8 mouse cellular contexts compared by ENCODE assay signal in the genomic region with DNA sequence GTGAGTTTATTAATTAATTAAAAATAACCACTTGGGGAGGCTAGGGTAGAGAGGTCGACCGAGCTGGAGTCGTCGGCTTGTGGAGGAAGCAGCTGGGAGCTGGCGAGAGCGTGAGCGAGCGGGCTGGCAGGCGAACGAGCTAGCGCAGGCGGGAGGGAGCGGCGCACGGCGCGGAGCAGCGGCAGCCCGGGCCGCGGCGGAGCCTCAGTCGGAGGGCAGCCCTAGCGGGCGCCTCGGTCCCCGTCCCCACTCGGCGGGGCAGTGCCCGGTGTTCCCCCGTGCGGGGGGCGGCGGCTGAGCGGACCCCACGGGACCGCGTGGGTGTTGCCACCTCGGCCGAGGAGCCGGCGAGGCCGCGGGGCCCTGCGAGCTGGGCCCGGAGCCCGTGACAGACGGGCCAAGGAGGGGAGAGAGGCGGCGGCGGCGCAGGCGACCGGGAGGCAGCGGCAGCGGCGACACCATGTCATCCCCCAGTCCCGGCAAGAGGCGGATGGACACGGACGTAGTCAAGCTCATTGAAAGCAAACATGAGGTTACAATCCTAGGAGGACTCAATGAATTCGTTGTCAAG.
DNase-seq lines count a peak whose midpoint lies in the region; ATAC-seq lines count a peak whose summit lies in the region.
"Not testable (repeated sequence)": the region's sequence is repeated elsewhere in the genome, so short reads cannot be mapped to it uniquely, and the experiment has no call there.

No protein-coding gene starts in this region.

- DNase-seq in adrenal gland, postnatal 10 days = peak; percentile 52
- DNase-seq in embryo, embryonic 9.5 days (ENCODE audit: extremely low spot score) = peak; percentile 45
- DNase-seq in gastrocnemius, postnatal 14 days = peak; percentile 20
- peak; percentile 20 to 47 for DNase-seq in layer of hippocampus, postnatal 14 days (ENCODE audit: low spot score in 2 of 2)
- DNase-seq in testis, postnatal 10 days (ENCODE audit: low spot score) = peak; percentile 36

- under 1% methylated on average over 50 of the region's 62 CpGs for WGBS in hindbrain, embryonic 15.5 days
- 1% methylated on average over 42 of the region's 62 CpGs for WGBS in liver, embryonic 16.5 days (ENCODE audit: insufficient replicate concordance)
- under 1% methylated on average over 62 of the region's 62 CpGs for WGBS in neural tube, embryonic 12.5 days

- H3K9me3 ChIP-seq in hindbrain, embryonic 15.5 days; liver, embryonic 16.5 days (replicated peaks; ENCODE audit: control insufficient read depth, low read length); neural tube, embryonic 12.5 days: not testable (repeated sequence)

- ATAC-seq in hindbrain, embryonic 15.5 days (ENCODE audit: low FRiP score, low read depth) = peak; percentile 94
- peak; percentile 81 for ATAC-seq in liver, embryonic 16.5 days (ENCODE audit: low read depth)
- peak; percentile 93 for ATAC-seq in neural tube, embryonic 12.5 days (ENCODE audit: low FRiP score, low read depth)

- peak overlapping the region; percentile 53 for H3K9ac ChIP-seq in hindbrain, embryonic 15.5 days
- H3K9ac ChIP-seq in liver, embryonic 16.5 days (ENCODE audit: low read depth, low read length) = not testable (repeated sequence)
- peak overlapping the region; percentile 67 for H3K9ac ChIP-seq in neural tube, embryonic 12.5 days

- peak overlapping the region; percentile 47 for H3K4me3 ChIP-seq in hindbrain, embryonic 15.5 days
- H3K4me3 ChIP-seq in liver, embryonic 16.5 days (ENCODE audit: low read depth, low read length) = peak overlapping the region; percentile 43
- H3K4me3 ChIP-seq in neural tube, embryonic 12.5 days = peak overlapping the region; percentile 44

- peak overlapping the region; percentile 79 for H3K27ac ChIP-seq in hindbrain, embryonic 15.5 days (replicated peaks)
- not testable (repeated sequence) for H3K27ac ChIP-seq in liver, embryonic 16.5 days (ENCODE audit: low read length); neural tube, embryonic 12.5 days

- intact Hi-C loops in gastrocnemius, postnatal 14 days (cut with DNase I; ENCODE audit: low total_unique reads) = not testable (repeated sequence)

- H3K27me3 ChIP-seq in hindbrain, embryonic 15.5 days; liver, embryonic 16.5 days (ENCODE audit: control insufficient read depth, insufficient read depth, low read depth, low read length); neural tube, embryonic 12.5 days (replicated peaks): not testable (repeated sequence)

- H3K4me2 ChIP-seq in hindbrain, embryonic 15.5 days = peak overlapping the region; percentile 61
- H3K4me2 ChIP-seq in liver, embryonic 16.5 days (ENCODE audit: low read depth, low read length) = peak overlapping the region; percentile 46
- peak overlapping the region; percentile 61 for H3K4me2 ChIP-seq in neural tube, embryonic 12.5 days (replicated peaks)

- H3K36me3 ChIP-seq in hindbrain, embryonic 15.5 days; liver, embryonic 16.5 days (ENCODE audit: control insufficient read depth, insufficient read depth); neural tube, embryonic 12.5 days: not testable (repeated sequence)

- H3K4me1 ChIP-seq in hindbrain, embryonic 15.5 days (replicated peaks); liver, embryonic 16.5 days (ENCODE audit: control insufficient read depth, low read depth, low read length); neural tube, embryonic 12.5 days: not testable (repeated sequence)
